Mouse (Mus musculus) Patski (cell line): ENCODE results near the gene Pilra. TPM values are rescaled to one million over a fixed set of nuclear protein-coding genes. Genes with fewer than 3 reads are reported as not detected.

Experiments
- ATAC-seq: fragments of 100-300 bp; one replicate; pipeline ENCODE4 v1.8.0; 2021
- CTCF ChIA-PET: fragments of 350-600 bp; sonication (Branson Sonifier 250); formaldehyde crosslinking; loops from one replicate; lab custom pipeline; 2022; ENCODE audit warnings: inconsistent platforms; lab: Charles Lee
- POLR2A ChIA-PET: fragments of 350-600 bp; sonication (Branson Sonifier 250); formaldehyde crosslinking; loops from one replicate; lab custom pipeline; 2022; ENCODE audit warnings: antibody characterized with exemption, inconsistent platforms; lab: Charles Lee
- DNase-seq: peaks from one replicate; pipeline ENCODE4 v3.0.0-alpha.2; 2011; ENCODE audit warnings: low read depth, low spot score
- H3K27me3 ChIP-seq: fragments of 371-371 bp; one replicate; pipeline ENCODE4 v1.5.1; 2021
- CTCF ChIP-seq: fragments of 100-300 bp; IDR thresholded peaks from one replicate; pipeline ENCODE4 v1.5.1; 2021
- in situ Hi-C: fragments of 300-500 bp; cut with MboI; formaldehyde crosslinking; loops from 3 replicates; pipeline ENCODE4 v1.11.1; 2018; ENCODE audit warnings: low pct_unique_long_range_greater_than_20kb, mixed read lengths
- polyA plus RNA-seq: library from polyadenylated mRNA; unstranded; gene quantifications from one replicate; pipeline ENCODE4 v1.2.3, GENCODE M21; 2021

Pilra gene
- polyA plus RNA-seq, 1 experiment from 2014 or later, result 0.05 TPM

DNA sequence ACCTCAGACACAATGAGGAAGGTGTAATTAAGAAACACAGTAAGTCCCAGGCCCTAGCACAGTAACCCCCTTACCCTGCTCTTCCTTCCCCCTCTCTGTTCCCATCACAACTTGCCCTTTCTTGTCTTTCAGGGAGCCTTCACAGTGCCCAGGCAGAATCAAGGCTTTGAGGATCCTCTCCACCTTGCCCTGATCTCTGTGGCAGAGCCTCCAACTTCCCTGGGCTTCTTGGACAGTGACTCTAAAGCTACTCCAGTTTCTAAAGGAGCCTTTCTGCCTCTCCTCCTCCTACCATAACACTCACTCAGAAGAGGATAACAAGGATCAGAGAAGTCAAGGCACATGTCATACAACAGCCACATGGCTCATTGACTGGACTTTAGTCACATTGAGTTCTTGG lies 530 bp upstream of the Pilra start:
- ChIA-PET CTCF (no interaction called here), POLR2A (no interaction called here)
- no peaks in the 10 kb centered on the region for H3K27me3 ChIP-seq
- DNase-seq (no peak), ATAC-seq (no peak)
- no peak for TF ChIP-seq CTCF
- in situ Hi-C loops, result no loop called here

DNA sequence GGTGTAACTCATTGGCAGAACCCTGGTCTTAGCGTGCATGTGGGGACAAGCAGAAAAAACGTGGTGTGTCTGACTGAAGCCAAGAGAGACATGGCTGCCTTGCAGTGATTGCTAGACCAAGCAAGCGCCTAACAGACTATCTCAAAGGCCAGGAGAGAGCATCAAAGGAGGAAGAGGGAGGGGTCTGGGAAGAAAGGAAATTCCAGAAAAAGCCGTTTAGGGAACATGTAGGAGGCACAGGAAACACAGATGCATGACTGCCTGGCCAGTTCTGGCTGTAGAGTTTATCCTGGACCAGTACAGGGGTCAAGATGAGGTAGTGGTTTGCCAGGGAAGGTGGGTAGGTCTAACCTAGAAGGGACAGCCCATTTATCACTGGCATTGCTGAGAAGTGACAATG lies 2.6 kb downstream of the Pilra start:
- ATAC-seq (no peak), DNase-seq (no peak)
- in situ Hi-C loops, result no loop called here
- ChIA-PET CTCF (no interaction called here), POLR2A (no interaction called here)
- no peaks in the 10 kb centered on the region for H3K27me3 ChIP-seq
- TF ChIP-seq CTCF, result no peak

DNA sequence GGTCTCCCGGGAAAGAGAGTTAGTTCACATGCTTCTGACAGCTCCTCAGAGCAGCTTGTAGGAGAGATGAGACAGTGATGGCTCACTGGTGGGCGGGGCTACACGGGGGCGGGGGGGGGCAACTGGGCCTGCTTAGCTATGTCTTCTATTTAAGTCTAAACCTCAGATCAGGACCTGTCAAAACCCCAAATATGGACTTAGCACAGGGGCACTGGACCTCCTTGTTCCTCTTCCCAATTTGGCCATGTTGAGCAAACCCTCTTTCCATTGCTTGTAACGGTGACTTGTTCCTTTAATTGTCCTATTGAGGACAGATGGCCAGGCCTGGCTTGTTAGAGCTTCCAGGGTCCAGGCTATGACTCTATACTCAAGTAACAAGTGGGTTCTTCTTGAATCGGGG lies 4.6 kb downstream of the Pilra start:
- TF ChIP-seq CTCF, result no peak
- in situ Hi-C loops, result no loop called here
- ChIA-PET POLR2A (no interaction called here), CTCF (no interaction called here)
- ATAC-seq (no peak), DNase-seq (no peak)
- H3K27me3 ChIP-seq, result no peaks in the 10 kb centered on the region

DNA sequence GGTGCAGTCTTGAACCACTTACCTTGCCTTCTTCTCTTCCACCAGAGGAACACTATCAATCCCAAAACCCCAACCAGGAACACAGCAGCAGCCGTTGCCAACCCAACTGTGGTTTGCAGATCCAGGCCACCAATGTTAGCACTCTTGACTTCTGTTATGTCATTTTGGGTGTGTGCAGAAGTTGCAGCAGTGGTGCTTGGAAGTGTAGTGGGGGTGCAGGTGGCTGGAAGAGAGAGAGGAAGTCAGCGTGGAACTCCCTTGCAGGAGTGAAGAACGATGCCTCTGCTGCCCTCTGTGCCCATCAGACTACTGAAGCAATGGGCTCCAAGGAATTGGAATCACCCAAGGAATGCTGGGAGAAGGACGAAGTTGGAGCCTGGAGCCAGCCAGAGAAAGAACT lies 5.0 kb downstream of the Pilra start:
- POLR2A ChIA-PET, result no interaction called here
- DNase-seq (no peak), ATAC-seq (no peak)
- in situ Hi-C loops, result no loop called here
- CTCF ChIA-PET, result interaction anchor here (1.2 kb wide), 1 partner anchor 14 kb away, joined by 4 read pairs; no protein-coding TSS in a partner anchor
- no peak for TF ChIP-seq CTCF
- H3K27me3 ChIP-seq, result no peaks in the 10 kb centered on the region

DNA sequence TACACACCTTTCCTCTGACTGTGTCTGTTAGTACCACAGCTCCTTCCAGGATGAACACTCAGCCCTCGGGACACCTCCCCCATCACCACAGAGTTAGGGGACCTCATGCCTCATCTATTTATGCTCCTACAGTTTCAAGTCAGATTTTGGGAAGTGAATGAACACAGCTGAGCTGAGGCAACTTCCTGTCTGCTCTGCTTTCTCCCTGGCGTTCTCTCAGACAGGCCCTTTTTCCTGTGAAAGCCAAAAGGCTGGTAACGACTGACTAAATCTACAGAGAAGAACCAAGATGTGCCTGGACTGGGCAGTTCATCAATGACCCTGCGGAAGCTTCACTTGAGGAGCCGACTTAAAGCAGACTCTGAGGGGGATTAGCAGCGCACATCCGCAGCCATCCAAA lies 5.8 kb downstream of the Pilra start:
- CTCF ChIA-PET, result interaction anchor here (1.2 kb wide), 1 partner anchor 13 kb away, joined by 4 read pairs; no protein-coding TSS in a partner anchor
- DNase-seq, result no peak
- in situ Hi-C loops, result no loop called here
- POLR2A ChIA-PET, result no interaction called here
- TF ChIP-seq CTCF, result no peak
- no peak for ATAC-seq
- no peaks in the 10 kb centered on the region for H3K27me3 ChIP-seq

DNA sequence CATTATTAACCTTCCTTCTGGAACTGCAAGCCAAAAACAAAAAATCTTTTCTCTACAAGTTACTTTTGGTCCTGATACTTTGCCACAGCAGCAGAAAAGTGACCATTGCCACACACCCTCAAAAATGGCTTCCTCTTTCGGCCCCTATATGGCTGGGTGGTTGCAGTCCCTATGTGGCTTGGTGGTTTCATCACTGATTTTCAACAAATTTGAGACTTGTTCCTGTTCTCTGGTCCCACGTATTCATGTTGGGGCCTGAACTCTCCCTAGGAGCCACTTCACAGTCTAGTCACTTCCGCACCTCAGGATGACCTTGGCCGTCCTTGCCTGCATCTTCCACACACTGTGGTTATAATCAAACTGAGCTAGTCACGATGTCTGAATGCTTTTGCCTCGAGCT lies 7.4 kb downstream of the Pilra start:
- in situ Hi-C loops, result no loop called here
- ATAC-seq (no peak), DNase-seq (no peak)
- no peak for TF ChIP-seq CTCF
- no peaks in the 10 kb centered on the region for H3K27me3 ChIP-seq
- ChIA-PET POLR2A (no interaction called here), CTCF (no interaction called here)

DNA sequence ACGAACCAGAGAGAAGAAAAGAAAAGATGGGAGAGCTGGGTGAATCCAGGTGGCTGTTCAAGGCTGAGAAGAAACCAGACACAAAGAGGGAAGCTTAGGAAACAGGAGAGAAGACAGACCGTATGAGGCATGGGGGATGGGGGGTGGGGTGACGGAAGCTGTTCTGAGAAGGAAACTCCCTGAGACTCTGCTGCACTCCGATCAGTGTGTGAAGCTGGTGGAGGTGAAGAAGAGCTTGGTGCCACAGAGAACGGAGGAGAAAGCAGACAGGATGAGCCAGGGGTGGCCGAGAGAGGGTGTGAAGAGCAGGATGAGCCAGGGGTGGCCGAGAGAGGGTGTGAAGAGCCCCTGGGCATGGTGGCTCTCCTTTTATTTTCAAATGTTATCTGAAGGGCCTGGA lies 9.7 kb downstream of the Pilra start:
- no peak for ATAC-seq
- CTCF ChIA-PET, result no interaction called here
- no peak for DNase-seq
- H3K27me3 ChIP-seq, result no peaks in the 10 kb centered on the region
- POLR2A ChIA-PET, result no interaction called here
- in situ Hi-C loops, result no loop called here
- no peak for TF ChIP-seq CTCF

DNA sequence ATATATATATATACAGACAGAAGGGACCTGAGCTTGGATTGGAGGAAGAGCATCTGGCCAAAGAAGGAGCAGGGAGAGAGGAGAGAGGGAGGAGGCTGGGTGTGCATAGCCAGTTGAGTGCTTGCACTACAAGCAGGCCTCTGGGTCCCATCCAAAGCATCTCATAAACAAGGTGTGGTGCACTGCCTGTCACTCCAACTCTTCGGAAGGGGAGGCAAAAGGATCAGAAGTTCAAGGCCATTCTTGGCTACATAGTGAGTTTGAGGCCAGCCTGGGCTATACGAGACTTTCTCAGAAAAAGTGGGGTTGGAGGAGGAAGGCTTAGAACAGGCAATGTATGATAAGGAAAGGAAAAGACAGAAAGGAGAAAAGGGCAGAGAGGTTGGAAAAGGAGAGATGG lies 10.1 kb downstream of the Pilra start:
- ATAC-seq (no peak), DNase-seq (no peak)
- no peak for TF ChIP-seq CTCF
- H3K27me3 ChIP-seq, result no peaks in the 10 kb centered on the region
- in situ Hi-C loops, result no loop called here
- CTCF ChIA-PET, result interaction anchor here (0.7 kb wide), 1 partner anchor 21 kb away, joined by 3 read pairs; no protein-coding TSS in a partner anchor
- POLR2A ChIA-PET, result no interaction called here

DNA sequence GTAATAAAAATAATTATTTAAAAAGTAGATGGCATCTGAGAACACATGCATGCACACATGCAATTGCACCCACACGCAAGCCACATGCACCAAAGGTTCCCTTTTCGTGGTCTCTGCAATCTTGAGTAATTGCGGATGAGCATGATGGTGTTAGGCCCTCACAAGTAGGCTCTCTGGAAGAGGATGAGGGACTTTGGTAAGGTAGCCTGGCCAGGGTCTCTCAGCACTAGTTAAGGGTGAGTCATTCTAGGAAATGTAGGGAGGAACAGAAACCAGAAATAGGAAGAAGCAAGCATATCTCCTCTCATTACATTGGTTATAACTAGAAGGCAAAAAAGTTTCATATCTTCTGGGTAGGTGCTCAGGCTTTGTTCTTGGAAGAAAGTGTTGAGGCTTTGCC lies 11.1 kb downstream of the Pilra start:
- no peak for TF ChIP-seq CTCF
- POLR2A ChIA-PET, result no interaction called here
- CTCF ChIA-PET, result interaction anchor here (0.7 kb wide), 1 partner anchor 20 kb away, joined by 3 read pairs; no protein-coding TSS in a partner anchor
- in situ Hi-C loops, result no loop called here
- no peaks in the 10 kb centered on the region for H3K27me3 ChIP-seq
- ATAC-seq (no peak), DNase-seq (no peak)

DNA sequence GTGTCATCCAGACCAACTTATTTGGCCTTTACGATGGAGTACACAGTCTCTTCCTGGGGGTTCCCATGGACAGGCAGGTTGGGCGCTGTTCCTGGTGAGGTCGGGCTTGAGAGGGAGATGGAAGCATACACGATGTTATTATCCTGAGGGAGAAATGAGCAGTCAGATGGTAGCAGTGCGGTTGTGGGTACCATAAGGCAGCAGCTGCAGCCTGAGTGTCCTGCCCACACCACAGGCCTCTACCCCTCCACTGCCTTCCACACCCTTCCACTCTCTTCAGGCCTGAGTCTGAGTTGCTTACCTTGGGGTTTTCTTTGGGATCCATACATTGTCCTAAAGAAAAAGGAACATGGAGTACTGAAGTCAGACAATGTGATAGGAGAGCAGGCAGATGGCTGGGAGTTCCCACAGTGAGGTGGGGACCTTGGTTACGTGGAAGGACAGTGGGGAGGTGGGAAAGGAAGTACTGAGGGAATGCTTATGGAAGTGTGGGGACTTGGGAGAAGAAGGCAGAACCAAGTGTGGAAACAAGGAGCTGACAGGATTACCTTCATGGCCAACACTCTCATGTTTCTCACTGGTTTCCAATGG lies 12.5 kb downstream of the Pilra start:
- H3K27me3 ChIP-seq, result no peaks in the 10 kb centered on the region
- TF ChIP-seq CTCF, result no peak
- in situ Hi-C loops, result no loop called here
- ChIA-PET CTCF (no interaction called here), POLR2A (no interaction called here)
- DNase-seq, result no peak
- ATAC-seq, result no peak

DNA sequence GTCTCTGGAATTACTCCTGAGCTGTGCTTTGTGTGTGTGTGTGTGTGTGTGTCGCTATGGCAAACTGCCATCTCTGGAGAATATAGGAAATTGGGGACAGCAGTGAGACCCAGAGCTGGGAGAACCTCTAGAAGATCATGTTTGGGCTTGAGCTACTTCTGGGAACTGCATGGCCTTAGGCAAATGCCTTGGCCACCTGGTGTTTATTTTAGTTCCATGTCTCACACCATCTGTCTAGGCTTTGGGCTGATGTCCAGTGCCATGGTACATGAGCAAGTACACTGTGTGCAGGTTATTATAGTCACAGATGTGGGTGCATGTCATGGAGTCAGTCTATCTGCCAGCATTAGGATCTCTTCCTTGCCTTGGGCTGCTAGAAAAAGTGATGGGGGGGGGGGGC lies 13.5 kb downstream of the Pilra start:
- ChIA-PET POLR2A (interaction anchor here (0.6 kb wide), 1 partner anchor 257 kb away, joined by 3 read pairs; no protein-coding TSS in a partner anchor), CTCF (no interaction called here)
- H3K27me3 ChIP-seq, result no peaks in the 10 kb centered on the region
- in situ Hi-C loops, result no loop called here
- no peak for ATAC-seq
- no peak for DNase-seq
- TF ChIP-seq CTCF, result no peak

DNA sequence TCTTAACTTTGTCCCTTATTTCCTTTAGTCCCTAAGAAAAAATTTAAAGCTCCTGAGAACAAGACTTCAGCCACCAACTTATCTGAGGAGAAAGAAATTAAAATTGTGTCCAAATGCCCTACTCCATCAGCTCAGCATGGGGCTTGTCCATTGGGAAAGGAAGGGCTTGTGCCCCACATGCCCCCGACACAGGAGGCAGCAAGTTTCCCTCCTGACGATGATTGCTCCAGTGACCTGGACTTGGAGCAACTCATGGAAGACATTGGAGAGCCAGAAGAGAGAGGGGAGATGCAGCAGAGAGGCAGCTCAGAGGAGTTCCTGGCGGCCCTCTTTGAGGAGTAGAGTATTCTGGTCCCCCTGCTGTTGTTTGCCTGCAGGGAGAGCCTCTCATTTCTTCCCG lies 14.0 kb downstream of the Pilra start:
- CTCF ChIA-PET, result no interaction called here
- ATAC-seq (no peak), DNase-seq (no peak)
- H3K27me3 ChIP-seq, result no peaks in the 10 kb centered on the region
- POLR2A ChIA-PET, result no interaction called here
- in situ Hi-C loops, result no loop called here
- TF ChIP-seq CTCF, result no peak
